Mouse (Mus musculus) thymus, adult 2 months (tissue): ENCODE data around the gene Plekhg2.

Source experiments
- CTCF ChIP-seq: fragments of 200-500 bp; IDR thresholded peaks from 2 replicates; pipeline ENCODE4 v1.5.1; 2012; ENCODE audit warnings: mild to moderate bottlenecking, control low read depth, low read length, moderate library complexity, borderline replicate concordance; ENCODE audit not compliant: control insufficient read depth, poor library complexity, insufficient read depth; ENCODE audit errors: extremely low read depth
- POLR2A ChIP-seq: fragments of 200-500 bp; IDR thresholded peaks from 2 replicates; pipeline ENCODE4 v1.6.1; 2012; ENCODE audit warnings: mild to moderate bottlenecking, low read length, control low read depth, moderate library complexity; ENCODE audit not compliant: control insufficient read depth, poor library complexity, insufficient read depth; ENCODE audit errors: extremely low read depth

GRCm38 (mm10) chr7:28339213-28339917 is 33.0 kb downstream of the Plekhg2 start:
- TF ChIP-seq POLR2A (no peak), CTCF (no peak)
